Mouse (Mus musculus): ENCODE data around the gene Cyth3.

Gene Cyth3

DNA sequence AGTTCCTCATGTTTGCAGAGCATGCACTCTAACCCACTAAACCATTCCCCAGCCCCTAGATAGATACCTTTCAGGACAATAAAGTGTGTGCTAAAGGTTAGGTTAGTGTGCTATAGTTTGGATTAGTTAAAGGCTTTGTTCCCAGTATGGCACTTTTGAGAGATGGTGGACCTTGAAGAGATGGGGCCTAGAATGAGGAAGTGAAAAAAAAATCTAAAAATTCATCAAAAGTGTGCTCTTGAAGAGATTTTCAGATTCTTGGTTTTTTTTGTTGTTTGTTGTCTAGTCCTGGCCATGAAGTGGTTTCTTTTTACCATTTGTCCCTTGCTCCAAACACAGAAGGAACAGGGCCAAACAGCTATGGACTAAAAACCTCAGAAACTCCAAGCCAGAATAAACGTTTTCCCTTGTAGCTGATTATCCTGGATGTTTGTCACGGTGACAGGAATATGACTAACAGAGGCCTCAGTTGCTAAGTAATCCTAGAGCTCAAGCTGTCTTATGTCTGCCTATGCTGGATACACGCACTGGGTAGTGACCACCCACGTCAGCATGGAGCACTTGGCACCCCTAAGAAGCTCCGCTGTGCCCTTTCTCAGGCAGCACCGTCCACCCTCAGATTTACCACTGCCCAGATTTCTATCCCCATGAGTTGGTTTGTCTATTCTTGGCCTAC, 48.6 kb downstream of the Cyth3 start:
- DNase-seq = no peak

DNA sequence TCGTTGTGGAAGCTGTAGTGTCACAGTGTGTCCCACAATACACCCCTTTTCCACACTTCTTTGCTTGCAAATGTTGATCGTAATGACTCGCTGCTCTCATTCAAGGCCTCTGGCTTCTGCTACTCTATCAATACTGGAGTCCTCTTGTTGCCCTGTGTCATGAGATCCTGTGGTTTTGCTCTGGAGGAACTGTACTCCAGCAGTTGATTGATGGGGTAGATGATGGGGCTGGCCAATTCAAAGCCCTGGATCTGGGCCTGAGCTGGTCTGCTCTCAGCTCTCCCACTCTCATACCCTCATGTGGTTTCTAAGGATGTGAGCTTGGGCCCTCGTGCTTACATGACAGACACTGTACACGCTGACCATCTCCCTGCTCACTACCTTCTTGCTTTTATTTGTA, 52.3 kb downstream of the Cyth3 start:
- DNase-seq = no peak

DNA sequence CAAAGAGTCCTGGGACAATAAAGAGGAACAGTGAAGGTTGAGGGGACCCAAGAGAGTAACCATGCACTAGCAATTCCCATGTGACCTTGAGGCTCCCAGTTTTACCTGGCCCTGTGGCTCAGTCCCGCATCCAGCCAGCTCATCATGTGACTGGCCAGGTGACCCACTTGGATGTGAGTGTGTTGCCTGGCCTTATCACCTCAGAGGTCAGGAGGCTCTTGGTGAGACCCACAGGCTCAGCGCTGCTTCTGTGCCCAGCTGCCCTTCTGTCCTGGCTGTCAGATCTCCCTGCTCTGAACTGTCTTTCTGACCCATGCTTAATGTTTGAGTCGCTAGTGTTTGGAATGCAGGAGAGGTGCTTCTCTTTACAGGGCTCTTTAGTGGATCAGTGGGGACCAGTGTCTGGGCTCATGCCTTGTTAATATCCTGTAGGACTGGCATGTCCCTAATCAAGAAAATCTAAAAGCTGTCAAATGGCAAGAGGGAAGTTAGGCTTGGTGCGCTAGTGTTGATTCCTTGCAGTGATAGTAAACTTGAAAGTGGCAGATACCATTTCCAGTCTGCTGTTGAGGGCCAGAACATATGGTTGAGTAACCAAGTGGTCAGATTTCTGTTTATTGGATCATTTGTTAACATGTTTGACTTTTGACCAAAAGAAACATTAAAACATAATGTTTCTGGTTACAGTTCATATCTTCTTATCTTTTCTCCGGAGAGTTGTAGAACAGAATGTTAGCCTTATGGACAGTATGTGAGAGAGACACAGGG, 54.2 kb downstream of the Cyth3 start:
- DNase-seq = no peak

DNA sequence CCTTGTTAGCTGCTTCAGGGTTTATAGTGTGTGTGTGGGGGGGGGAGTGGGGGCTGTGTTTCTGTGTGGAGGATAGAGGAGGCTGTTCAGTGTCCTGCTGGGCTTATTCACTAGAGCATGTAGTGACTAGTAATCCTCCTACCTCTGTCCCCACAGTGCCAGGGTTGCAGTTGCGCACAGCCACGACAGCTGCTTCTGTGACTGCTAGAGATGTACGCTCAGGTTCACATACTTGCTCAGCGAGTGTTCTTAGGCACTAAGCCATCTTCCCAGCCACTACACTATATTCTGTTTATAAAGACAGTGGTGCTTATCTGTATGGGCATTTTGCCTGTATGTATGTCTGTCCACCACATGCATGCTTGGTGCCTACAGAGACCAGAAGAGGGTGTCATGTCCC, 55.1 kb downstream of the Cyth3 start:
- DNase-seq = no peak

DNA sequence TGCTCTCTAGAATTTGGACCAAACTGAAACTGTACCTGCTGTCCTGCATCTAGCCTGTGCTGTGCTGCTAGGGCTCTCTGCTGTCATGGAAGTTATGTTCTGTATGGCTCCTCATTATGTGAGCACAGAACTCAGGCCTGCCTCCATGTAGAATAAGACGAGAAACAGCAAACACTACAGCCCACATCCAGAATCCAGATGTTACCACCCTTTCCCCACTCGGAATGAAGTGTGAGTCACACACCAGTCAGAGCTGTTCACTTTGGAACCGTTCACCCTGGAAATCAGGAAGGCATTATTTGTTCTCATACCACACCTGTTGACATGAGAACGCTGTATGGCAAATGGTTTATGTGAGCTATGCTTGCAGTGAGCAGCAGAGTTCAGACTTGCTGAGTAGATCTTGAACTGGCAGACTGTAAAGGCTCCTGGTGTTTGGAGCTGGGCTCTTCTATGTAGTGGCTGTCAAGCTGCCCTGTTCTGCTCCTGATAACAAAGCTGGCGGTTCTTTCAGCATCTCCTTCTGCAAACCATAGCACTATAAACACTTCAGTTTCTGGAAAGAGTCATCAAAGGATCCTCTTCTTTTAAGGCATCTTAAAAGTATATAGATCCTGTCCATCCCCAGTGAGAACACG, 56.5 kb downstream of the Cyth3 start:
- DNase-seq = no peak

DNA sequence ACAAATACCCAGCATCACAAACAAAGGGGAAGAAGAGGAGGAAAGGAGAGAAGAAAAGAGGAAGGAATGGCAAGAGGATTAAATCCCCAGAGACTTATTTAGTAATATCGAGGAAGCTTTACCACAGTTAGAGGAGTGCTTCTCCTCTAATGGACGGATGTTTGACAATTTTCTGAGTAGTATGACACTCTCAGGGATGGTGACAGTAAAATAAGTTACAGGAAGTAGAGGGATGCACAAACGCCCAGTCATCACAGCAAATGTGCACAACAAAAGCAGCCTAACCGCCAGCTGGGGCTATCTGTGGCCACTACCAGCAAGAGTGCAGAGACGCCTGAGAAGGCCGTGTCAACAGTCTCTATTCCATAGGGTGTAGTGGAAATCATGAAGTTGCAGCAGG, 57.4 kb downstream of the Cyth3 start:
- no peak for DNase-seq

DNA sequence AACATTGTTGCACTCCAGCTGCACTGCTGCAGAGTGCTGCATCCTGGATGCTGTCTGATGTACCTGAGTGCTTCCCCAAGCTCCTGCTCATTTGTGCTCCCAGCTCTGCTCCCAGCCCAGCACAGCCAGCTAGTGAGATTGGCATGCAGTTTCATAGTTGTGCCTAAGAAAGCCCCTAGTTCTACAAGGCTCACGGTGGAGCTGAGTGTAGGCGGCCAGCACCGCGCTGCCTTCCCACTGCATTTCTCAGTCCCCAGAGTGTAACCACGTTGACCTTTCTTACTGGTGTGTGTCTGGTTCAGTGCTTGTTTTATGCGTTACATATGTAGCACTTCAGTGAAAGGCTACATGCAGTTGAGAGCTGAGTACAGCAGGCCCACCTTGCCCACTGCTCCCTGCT, 61.4 kb downstream of the Cyth3 start:
- DNase-seq = no peak

DNA sequence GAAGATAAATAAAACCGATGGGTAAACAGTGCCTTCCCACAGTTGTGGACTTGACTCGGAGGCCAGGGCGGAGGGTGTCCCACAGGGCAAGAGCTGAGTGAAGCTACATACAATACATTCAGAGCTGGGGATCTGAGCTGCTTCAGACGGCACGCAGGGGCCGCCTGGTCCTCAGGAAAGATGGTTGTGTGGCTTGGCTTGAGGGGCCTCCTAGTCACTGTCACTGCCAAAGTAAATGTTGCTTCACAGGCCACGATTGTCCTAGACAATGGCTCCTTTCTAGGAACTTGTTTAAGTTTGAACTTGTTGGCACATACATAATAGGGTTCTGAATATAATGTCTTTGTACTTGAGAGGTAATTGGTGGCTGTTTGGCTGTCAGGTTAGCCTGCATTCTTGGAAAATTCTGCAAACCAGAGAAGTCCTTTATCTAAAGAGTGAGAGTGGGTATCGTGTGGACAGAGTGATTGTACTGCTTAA, 62.7 kb downstream of the Cyth3 start:
- no peak for DNase-seq

DNA sequence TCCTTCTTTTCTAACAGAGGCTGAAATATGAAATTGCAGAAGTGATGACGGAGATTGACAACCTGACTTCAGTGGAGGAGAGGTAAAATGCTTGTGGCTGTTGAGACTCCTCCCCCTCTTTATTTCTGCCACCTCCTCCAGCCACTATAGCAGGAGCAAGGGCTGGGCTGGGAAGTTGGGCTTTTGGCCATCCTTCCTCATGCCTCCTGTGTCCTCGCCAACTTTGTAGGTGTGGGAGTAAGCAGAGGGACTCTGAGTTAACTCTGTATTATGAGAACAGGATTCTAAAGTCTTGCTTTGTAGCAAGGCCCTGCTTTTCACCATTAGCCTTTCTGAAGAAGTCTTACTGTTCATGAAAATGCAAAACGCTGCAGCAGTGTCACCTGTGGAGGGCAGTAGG, 64.2 kb downstream of the Cyth3 start:
- DNase-seq = no peak

DNA sequence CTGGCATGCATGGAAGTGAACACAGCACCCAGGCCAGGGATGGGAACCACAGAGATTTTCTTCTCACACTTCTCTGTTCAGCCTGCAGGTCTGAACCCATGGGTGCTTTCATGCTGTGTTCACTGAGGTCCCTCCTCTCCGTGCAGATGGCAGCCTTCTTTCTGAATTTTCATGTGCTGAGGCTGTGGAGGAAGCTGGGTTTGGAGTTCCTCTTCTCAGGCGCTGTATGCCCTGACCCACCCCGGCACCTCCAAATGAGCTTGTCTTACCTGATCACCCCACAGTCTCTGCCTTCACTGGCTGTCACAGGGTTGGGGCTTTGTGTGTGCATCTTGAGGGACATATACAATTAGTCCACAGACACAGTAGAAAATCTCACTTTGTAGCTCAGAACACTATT, 65.3 kb downstream of the Cyth3 start:
- no peak for DNase-seq

DNA sequence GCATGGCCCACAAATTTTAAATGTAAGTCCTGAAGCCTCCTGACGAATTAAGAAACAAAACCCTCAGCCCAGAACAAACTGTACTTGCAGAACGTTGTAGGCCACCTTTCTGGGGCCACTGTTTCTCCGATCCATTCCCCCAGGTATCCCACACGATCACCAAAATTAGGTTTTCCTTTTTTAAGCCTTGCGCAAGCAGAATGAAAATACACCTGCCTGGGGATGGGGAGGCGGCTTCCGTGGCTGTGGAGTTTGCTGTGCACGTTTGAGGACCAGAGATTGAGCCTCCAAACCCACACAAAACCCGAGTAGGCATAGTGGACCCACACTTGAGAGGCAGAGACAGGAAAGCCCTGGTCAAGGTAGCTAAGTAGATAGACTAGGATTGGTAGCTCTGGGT, 68.1 kb downstream of the Cyth3 start:
- no peak for DNase-seq

DNA sequence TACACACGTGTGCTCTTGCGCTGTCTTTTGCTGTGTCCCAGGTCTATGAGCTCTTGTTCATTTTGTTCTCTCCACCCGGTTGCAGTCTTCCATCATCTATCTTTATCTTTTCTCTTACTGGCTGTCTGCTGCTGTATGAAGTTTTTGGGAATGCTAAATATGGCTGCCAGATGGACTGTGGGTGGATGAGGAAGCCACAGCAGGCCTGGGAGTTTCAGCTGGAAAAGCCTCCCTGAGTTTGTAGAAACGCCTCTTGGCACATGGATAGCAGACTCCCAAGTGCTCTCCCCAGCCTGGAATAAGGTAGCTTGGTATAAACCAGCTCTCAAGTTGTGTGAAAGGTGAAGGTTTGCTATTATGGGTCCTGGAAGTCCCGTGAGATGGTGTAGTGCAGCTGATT, 68.7 kb downstream of the Cyth3 start:
- DNase-seq = no peak

DNA sequence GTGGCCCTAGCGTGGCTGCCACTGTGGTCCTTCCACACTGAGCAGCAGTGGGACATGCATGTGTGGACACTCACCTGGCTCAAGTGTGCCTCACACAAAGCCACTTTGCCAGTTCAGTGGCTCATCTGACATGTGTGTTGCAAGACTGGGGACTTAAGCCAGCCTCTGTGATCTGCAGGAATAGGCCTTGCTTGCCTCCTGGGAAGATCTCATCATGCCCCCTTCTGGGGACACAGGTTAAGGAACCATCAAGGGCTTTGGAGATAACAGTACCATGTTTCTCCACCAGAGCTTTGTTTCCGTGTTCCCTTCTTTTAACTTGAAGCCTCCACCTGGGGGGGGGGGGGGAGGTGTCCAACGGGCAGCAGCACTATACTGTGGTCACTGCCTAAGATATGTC, 74.1 kb downstream of the Cyth3 start:
- DNase-seq = no peak

DNA sequence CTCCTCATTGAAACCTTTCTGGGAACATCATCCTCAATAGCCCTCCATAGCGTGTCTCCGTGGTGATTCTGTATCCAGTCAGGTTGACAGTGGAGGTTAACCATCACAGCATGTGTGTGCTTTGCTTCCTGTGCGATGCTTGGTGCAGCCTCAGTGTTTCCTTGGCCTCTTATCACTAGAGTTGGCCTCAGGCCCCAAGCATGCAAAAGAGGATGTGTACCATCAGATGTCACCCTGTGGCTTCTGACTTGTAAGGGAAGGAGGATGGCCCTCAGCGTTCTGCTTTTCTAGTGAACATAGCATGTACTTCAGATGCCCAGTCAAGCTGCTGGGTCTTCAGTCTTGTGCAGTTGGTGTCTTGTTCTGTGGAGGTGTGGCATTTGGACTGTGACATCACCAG, 76.2 kb downstream of the Cyth3 start:
- no peak for DNase-seq

DNA sequence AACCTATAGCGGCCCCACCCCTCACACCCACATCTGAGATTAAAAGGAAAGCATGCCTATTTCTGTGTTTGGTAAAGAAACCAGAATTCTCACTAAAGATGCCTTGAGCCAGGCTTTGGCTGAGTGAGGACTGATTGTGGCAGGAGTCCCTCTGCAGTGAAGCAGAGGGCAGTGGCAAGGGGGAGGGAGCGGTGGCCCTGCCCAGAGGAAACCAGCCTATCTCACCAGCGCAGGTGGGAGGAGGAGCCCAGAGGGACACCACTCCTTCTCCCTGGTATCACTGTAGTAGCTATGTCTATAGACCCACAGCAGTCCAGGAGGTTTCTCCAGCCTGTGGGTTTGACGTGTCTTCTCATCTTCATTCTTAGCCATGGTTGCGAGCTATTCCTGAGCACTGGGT, 78.0 kb downstream of the Cyth3 start:
- DNase-seq = no peak

DNA sequence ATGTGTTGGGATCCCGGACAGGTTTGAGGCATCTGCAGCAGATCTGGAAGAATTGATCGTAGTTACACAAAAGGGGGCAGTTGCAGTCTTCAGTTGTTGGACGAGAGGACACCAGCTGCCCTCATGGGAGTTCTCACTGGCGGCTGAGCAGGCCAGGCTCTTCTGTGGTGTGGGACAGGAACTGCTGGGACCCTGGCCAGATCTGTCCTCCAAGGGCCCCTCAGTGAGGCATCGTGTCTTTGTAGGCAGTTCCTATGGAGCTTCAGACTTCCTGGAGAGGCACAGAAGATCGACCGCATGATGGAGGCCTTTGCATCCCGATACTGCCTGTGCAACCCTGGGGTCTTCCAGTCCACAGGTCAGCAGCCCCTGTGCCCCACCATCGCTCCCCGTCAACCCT, 78.8 kb downstream of the Cyth3 start:
- DNase-seq = no peak

DNA sequence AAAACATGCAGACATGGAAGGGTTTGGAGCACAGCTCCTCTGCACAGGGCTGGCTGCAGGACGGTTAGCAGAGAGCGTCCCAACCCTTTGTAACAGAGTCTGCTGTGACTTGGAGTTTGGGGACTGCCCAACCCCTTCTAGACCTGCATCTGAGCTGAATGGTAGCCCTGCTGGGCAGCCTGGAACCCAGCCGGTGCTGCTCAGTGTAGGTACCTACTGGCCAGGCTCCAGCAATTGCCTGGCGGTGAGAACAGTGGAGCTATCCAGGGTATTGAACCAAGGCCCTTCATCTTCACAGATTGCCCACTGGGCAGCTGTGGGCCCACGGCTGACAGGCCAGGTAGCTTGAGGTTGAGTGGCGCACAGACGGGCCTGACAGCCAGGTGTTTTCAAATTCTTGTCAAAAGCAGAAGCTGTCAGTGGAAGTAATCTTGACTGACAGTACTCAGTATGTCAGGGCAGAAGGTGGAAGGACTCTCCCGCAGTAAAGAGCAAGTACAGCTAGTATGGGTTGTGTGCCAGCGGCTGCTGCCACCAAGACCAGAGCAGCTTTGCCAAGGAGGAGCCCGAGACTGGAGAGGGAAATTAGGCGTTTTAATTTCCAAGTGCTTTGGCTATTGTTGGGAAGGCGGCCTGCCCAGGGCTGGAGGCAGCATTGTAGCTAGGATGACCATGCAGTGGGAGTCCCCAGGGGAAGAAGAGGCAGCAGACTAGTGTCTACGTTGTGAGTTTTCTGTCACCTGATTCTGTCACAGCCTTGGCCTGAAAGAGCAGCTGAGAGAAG, 82.8 kb downstream of the Cyth3 start:
- DNase-seq = no peak

DNA sequence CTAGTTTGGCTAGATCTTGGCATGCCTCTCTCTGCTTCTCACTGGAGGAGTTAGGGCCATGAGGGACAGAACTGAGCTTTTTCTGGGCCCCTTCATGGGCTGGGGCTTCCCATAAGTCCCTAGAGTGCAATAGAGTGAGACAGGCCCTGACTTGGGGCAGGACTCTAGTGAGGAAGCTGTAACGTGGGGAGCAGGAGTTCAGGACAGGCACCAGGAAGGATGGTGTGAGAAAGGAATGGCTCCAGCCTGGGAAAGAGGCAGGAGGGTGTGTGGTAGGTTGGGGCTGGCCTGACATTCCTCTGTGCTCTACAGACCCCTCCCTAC, 83.4 kb downstream of the Cyth3 start:
- DNase-seq = no peak

DNA sequence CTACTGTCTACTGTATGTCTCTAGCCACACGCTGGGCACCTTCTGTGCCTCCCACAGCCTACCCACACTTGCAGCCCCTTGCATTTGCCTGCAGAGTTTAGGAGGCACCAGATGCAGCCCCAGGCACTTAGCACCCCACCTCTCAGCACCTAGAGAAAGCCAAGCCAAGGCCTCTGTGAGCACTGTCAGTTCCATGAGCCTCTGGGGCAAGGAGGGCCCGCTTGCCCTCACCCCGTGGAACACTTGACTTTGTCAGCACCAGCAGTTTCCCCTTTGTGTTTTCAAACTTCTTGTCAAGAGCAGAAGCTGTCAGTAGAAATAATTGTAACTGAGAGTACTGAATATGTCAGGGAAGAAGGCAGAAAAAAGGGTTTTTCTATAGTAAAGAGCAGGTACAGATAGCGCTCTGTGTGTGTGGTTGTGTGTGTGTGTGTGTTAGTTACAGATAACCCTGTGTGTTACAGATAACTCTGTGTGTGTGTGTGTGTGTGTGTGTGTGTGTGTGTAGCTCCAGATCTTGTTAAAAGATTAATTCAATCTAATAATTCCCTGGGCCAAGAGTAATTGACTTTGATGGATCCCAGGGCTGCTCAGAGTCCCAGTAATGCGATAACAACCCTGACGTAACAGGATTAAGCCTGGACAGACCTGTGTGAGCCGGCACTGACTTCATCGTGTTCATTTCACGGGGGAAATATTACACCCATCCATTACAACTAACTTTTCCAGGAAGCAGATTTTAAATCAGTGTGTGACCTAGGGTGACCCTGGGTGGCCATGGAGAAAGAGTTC, 84.0 kb downstream of the Cyth3 start:
- DNase-seq = no peak

DNA sequence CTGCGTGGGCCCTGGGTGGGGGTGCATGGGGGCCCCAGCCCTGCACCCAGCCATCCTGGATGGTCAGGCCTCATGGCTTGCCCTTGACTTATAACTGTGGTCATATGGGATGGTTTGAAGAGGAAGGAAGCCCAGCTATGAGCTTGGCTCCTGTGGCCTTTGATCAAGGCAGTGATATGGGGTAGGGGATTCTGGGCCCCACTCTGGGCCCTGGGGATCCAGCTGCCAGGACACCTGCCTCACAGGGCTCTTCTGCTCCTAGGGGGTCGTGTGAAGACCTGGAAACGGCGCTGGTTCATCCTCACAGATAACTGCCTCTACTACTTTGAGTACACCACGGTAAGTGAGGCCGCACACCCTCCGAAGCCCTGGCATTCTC, 84.6 kb downstream of the Cyth3 start:
- no peak for DNase-seq

DNA sequence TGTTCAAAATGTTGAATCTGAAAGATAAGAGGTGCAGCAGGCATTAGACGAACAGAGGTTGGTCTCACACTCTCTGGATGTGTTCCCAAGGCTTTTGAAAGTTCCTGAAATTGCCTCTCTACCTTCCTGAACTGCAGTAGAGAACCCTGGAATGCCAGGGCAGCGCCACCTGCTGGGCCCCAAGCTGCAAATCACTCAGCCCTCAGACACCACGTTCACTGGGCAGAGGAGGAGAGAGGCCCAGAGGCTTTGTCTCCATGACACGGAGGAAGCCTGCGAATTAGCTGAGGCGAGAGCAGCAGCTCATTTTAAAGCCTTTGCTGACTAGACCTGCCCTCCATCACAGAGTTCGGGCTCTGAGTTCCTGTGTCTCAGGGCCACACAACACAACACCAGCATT, 89.1 kb downstream of the Cyth3 start:
- DNase-seq = peak; percentile 74

DNA sequence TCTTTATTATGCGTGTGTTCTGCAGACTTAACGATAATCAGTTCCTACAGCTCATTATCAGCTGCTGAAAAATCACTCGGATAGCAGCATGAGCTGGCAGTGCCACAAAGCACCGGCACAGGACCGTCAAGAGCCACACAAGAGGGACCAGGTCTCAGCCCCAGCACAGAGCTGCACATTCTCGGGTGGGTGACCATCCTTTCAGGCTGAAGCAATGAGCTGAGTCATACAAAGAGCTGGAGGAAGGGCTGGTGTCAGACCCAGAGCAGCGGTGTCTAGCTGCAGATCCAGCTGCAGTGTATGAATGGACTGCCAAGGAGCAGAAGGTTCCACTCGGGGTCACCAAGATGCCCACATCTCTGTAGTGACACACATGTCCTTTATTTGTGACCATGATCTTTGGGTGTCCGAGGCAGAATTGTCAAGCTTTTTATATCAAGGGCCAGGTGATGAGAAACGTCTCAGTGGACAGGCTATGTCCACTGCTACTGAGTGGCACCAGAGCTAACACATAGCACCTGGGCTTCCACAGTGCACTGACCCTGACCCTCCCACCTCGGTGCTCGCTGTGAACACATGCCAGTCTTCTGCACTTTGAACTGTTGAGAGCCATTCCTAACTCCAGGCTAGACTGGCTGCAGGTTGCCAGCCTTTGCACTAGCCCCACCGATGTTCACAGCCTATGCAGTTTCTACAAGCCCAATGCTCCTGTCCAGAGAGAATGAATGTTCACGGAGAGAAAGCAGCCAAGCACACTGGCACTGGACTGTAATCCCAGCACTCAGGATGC, 90.0 kb downstream of the Cyth3 start:
- DNase-seq = no peak
